In the genomic region with DNA sequence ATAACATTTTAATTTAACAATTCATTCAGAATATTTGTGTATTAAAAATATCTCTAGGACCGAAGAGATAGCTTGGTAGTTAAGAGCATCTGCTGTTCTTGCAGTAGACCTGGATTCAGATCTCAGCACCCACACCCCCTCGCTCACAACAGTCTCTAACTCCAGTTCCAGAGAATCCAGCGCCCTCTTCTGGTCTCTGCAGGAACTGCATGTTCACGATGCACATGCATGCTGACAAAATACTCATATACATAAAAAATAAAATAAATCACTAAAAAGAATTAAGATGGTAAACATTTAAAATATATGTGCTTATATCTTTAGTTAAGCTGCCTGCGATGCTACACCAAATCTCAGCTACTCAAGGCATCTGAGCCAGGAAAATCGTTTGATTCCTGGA, we compare ENCODE assay signal across 13 mouse cellular contexts. TPM values are rescaled to one million over a fixed set of nuclear protein-coding genes. Genes with fewer than 3 reads are reported as not detected.
DNase-seq lines count a peak whose midpoint lies in the region; ATAC-seq and TF ChIP-seq lines count a peak whose summit lies in the region.
"Had no signal": no experiment of that assay in that cellular context is flagged by ENCODE, and none has a peak within 500 bp of the region (broad histone marks: within the 10 kb centered on the region; RNA-seq: fewer than 3 reads in every experiment).

No protein-coding gene starts in this region.

- WGBS in hindbrain, postnatal 0 days = 71% methylated on average over 6 of the region's 6 CpGs
- WGBS in hindbrain, embryonic 10.5 days = 63% methylated on average over 6 of the region's 6 CpGs
- 73% methylated on average over 6 of the region's 6 CpGs for WGBS in neural tube, embryonic 15.5 days

- TF ChIP-seq POLR2A in testis, adult 2 months (IDR thresholded peaks at IDR 0.05; ENCODE audit: control insufficient read depth, low read depth, low read length) = no peak
- no peak for TF ChIP-seq POLR2A in brain, embryonic 14.5 days (IDR thresholded peaks at IDR 0.05; ENCODE audit: borderline replicate concordance, extremely low read depth, insufficient read depth, insufficient read length, poor library complexity, severe bottlenecking)

- ATAC-seq in hindbrain, postnatal 0 days = no peak
- ATAC-seq in neural tube, embryonic 15.5 days (ENCODE audit: low FRiP score) = no peak

- no peak overlapping the region for H3K9ac ChIP-seq in hindbrain, postnatal 0 days (replicated peaks; ENCODE audit: low read length)
- no peak overlapping the region for H3K9ac ChIP-seq in neural tube, embryonic 15.5 days (replicated peaks)
- H3K9ac ChIP-seq: neural tube, embryonic 13.5 days had no signal

- no peak overlapping the region for H3K4me3 ChIP-seq in hindbrain, postnatal 0 days (ENCODE audit: low read length)
- no peak overlapping the region for H3K4me3 ChIP-seq in hindbrain, embryonic 10.5 days
- H3K4me3 ChIP-seq in testis, adult 2 months (ENCODE audit: control insufficient read depth, low read depth, low read length) = no peak overlapping the region
- H3K4me3 ChIP-seq in neural tube, embryonic 15.5 days (replicated peaks) = no peak overlapping the region
- H3K4me3 ChIP-seq: erythroblast, embryonic 14.5 days had no signal

- peaks cover 25% of the 10 kb centered on the region for H3K27me3 ChIP-seq in hindbrain, postnatal 0 days (ENCODE audit: insufficient read depth, low read length)
- H3K27me3 ChIP-seq in hindbrain, embryonic 10.5 days (ENCODE audit: insufficient read depth, poor library complexity, severe bottlenecking) = peaks cover 93% of the 10 kb centered on the region
- H3K27me3 ChIP-seq in testis, adult 2 months (ENCODE audit: control insufficient read depth, insufficient read depth, low read length) = peaks cover 2% of the 10 kb centered on the region; the same call in 1 of the 2 replicates
- peaks cover 45% of the 10 kb centered on the region for H3K27me3 ChIP-seq in neural tube, embryonic 15.5 days (replicated peaks)

- DNase-seq in hindbrain, postnatal 0 days (ENCODE audit: low spot score) = no peak
- DNase-seq in hindbrain, embryonic 10.5 days (ENCODE audit: low spot score) = no peak
- DNase-seq in testis, postnatal 10 days (ENCODE audit: low spot score) = no peak
- no peak for DNase-seq in brain, embryonic 14.5 days (ENCODE audit: low read depth)
- peak; percentile 64 for DNase-seq in testis, postnatal 14 days (ENCODE audit: low spot score)
- DNase-seq in Muller cell, postnatal 12 days (ENCODE audit: inconsistent ontology term) = no peak
- DNase-seq: cerebellum, adult 2 months; heart, adult 11 months had no signal

- H3K4me1 ChIP-seq in hindbrain, postnatal 0 days (ENCODE audit: insufficient read depth, low read length) = peaks cover 5% of the 10 kb centered on the region; the same call in 1 of the 2 replicates
- H3K4me1 ChIP-seq in hindbrain, embryonic 10.5 days (replicated peaks) = peaks cover 40% of the 10 kb centered on the region
- peaks cover 20% of the 10 kb centered on the region for H3K4me1 ChIP-seq in testis, adult 2 months (ENCODE audit: control insufficient read depth, insufficient read depth, low read length)
- peaks cover 24% of the 10 kb centered on the region for H3K4me1 ChIP-seq in neural tube, embryonic 15.5 days

- H3K4me2 ChIP-seq in hindbrain, postnatal 0 days (ENCODE audit: low read depth, low read length) = no peak overlapping the region
- no peak overlapping the region for H3K4me2 ChIP-seq in neural tube, embryonic 15.5 days

- TF ChIP-seq CTCF in hindbrain, postnatal 0 days (IDR thresholded peaks at IDR 0.05; ENCODE audit: low read depth) = peak; percentile 52
- TF ChIP-seq CTCF in testis, adult 2 months (IDR thresholded peaks at IDR 0.05; ENCODE audit: control insufficient read depth, insufficient read depth, insufficient replicate concordance, low read depth, low read length) = peak; percentile 67; the same call in 1 of the 2 replicates
- TF ChIP-seq CTCF in brain, embryonic 14.5 days (IDR thresholded peaks at IDR 0.05; ENCODE audit: borderline replicate concordance, extremely low read depth, insufficient read depth, insufficient read length) = peak; percentile 50; the same call in 1 of the 2 replicates

- H3K9me3 ChIP-seq in hindbrain, postnatal 0 days (ENCODE audit: low read length) = no peaks in the 10 kb centered on the region
- H3K9me3 ChIP-seq in hindbrain, embryonic 10.5 days = peaks cover 4% of the 10 kb centered on the region; the same call in 1 of the 2 replicates
- H3K9me3 ChIP-seq in neural tube, embryonic 15.5 days (replicated peaks) = no peaks in the 10 kb centered on the region
- H3K9me3 ChIP-seq: neural tube, embryonic 13.5 days had no signal

- H3K27ac ChIP-seq in hindbrain, postnatal 0 days = no peak overlapping the region
- H3K27ac ChIP-seq in hindbrain, embryonic 10.5 days = no peak overlapping the region
- no peak overlapping the region for H3K27ac ChIP-seq in testis, adult 2 months (ENCODE audit: control insufficient read depth, insufficient read depth, low read depth, low read length)
- no peak overlapping the region for H3K27ac ChIP-seq in neural tube, embryonic 15.5 days (replicated peaks)
- H3K27ac ChIP-seq: neural tube, embryonic 13.5 days had no signal

- H3K36me3 ChIP-seq in hindbrain, postnatal 0 days (ENCODE audit: insufficient read depth, low read length) = no peaks in the 10 kb centered on the region
- H3K36me3 ChIP-seq in hindbrain, embryonic 10.5 days = no peaks in the 10 kb centered on the region
- no peaks in the 10 kb centered on the region for H3K36me3 ChIP-seq in testis, adult 2 months (ENCODE audit: control insufficient read depth, insufficient read depth, low read length)
- H3K36me3 ChIP-seq in neural tube, embryonic 15.5 days = no peaks in the 10 kb centered on the region
- H3K36me3 ChIP-seq: neural tube, embryonic 13.5 days had no signal

RNA-seq across cellular contexts. Expression of a gene that starts 1.2 kb away (rescaled TPM):
- total RNA-seq in hindbrain, postnatal 0 days (2014; rRNA removed) = 2.4 and 3.9 TPM in 2 replicates
- 1.8 and 2.1 TPM in 2 replicates for polyA plus RNA-seq in hindbrain, postnatal 0 days (2015; fragmentation: Nextera tagmentation; extraction: Ambion mirVana)
- 2.8 and 3.1 TPM in 2 replicates for polyA plus RNA-seq in hindbrain, embryonic 10.5 days (2016; fragmentation: Nextera tagmentation; extraction: Ambion mirVana)
- 0.86 and 1.2 TPM in 2 replicates for polyA plus RNA-seq in testis, adult 2 months (2012; rRNA removed)
- polyA plus RNA-seq in brain, embryonic 14.5 days (2012; rRNA removed) = 1.6 and 1.9 TPM in 2 replicates
- polyA plus RNA-seq in neural tube, embryonic 15.5 days (2015; fragmentation: Nextera tagmentation; extraction: Ambion mirVana) = 2.7 and 4.9 TPM in 2 replicates

RNA-seq across cellular contexts. Expression of a gene that starts 17.5 kb away (rescaled TPM):
- total RNA-seq in hindbrain, postnatal 0 days (2014; rRNA removed) = 13.1 and 27.5 TPM in 2 replicates
- 7.6 and 7.7 TPM in 2 replicates for polyA plus RNA-seq in hindbrain, postnatal 0 days (2015; fragmentation: Nextera tagmentation; extraction: Ambion mirVana)
- 13.5 TPM in 2 replicates for polyA plus RNA-seq in hindbrain, embryonic 10.5 days (2016; fragmentation: Nextera tagmentation; extraction: Ambion mirVana)
- 2.7 and 3.1 TPM in 2 replicates for polyA plus RNA-seq in testis, adult 2 months (2012; rRNA removed)
- 35.4 and 48.3 TPM in 2 replicates for polyA plus RNA-seq in brain, embryonic 14.5 days (2012; rRNA removed)
- 19.0 and 21.5 TPM in 2 replicates for polyA plus RNA-seq in neural tube, embryonic 15.5 days (2015; fragmentation: Nextera tagmentation; extraction: Ambion mirVana)
- total RNA-seq: megakaryocyte, adult 5-6 weeks had no signal

RNA-seq across cellular contexts. Expression of a gene that starts 54.0 kb away (rescaled TPM):
- total RNA-seq in hindbrain, postnatal 0 days (2014; rRNA removed) = 0.47 TPM in 1 of 2 replicates, not detected in the other
- polyA plus RNA-seq in hindbrain, postnatal 0 days (2015; fragmentation: Nextera tagmentation; extraction: Ambion mirVana) = 0.59 TPM in 1 of 2 replicates, not detected in the other
- not detected in 2 replicates for polyA plus RNA-seq in hindbrain, embryonic 10.5 days (2016; fragmentation: Nextera tagmentation; extraction: Ambion mirVana)
- polyA plus RNA-seq in testis, adult 2 months (2012; rRNA removed) = 26.9 and 31.6 TPM in 2 replicates
- 0.14 and 0.23 TPM in 2 replicates for polyA plus RNA-seq in brain, embryonic 14.5 days (2012; rRNA removed)
- 0.40 and 0.68 TPM in 2 replicates for polyA plus RNA-seq in neural tube, embryonic 15.5 days (2015; fragmentation: Nextera tagmentation; extraction: Ambion mirVana)
- polyA plus RNA-seq: erythroblast, embryonic 14.5 days; neural tube, embryonic 13.5 days had no signal

RNA-seq across cellular contexts. Expression of a gene that starts 57.7 kb away (rescaled TPM):
- 229 and 240 TPM in 2 replicates for total RNA-seq in hindbrain, postnatal 0 days (2014; rRNA removed)
- 371 and 385 TPM in 2 replicates for polyA plus RNA-seq in hindbrain, postnatal 0 days (2015; fragmentation: Nextera tagmentation; extraction: Ambion mirVana)
- 226 and 252 TPM in 2 replicates for polyA plus RNA-seq in hindbrain, embryonic 10.5 days (2016; fragmentation: Nextera tagmentation; extraction: Ambion mirVana)
- 454 and 457 TPM in 2 replicates for polyA plus RNA-seq in testis, adult 2 months (2012; rRNA removed)
- polyA plus RNA-seq in brain, embryonic 14.5 days (2012; rRNA removed) = 258 and 356 TPM in 2 replicates
- polyA plus RNA-seq in neural tube, embryonic 15.5 days (2015; fragmentation: Nextera tagmentation; extraction: Ambion mirVana) = 347 and 386 TPM in 2 replicates

Comparison
In these comparisons a context has a peak if more than half of its experiments do, and no peak if none do; other contexts are left out.
1. RNA of a gene that starts 54.0 kb away (polyA plus RNA-seq): 26.9 to 31.6 TPM in testis, adult 2 months; 0.40 to 0.68 TPM in neural tube, embryonic 15.5 days, 0.59 TPM in hindbrain, postnatal 0 days, 0.14 to 0.23 TPM in brain, embryonic 14.5 days and not detected in hindbrain, embryonic 10.5 days; every median in the first group is over 10 times any median in the second.
2. Peak in every context shown above with its lines, with median percentiles within 50 percentile points of each other: CTCF ChIP-seq.